In genomic region chr9:10987892-10988291, GRCm38 (mm10) we compare ENCODE assay signal across 23 mouse cellular contexts.
"Had no signal": no experiment of that assay in that cellular context is flagged by ENCODE, and none has a peak within 500 bp of the region (broad histone marks: within the 10 kb centered on the region; RNA-seq: fewer than 3 reads in every experiment).

No protein-coding gene starts in this region.

- H3K27ac ChIP-seq: kidney, postnatal 0 days; layer of hippocampus, adult 2 months; limb, embryonic 10.5 days; limb, embryonic 13.5 days; liver, embryonic 12.5 days; liver, embryonic 15.5 days; midbrain, embryonic 15.5 days; neural tube, embryonic 12.5 days; neural tube, embryonic 15.5 days; stomach, postnatal 0 days had no signal

- H3K4me2 ChIP-seq: limb, embryonic 13.5 days; liver, embryonic 12.5 days; liver, embryonic 15.5 days; midbrain, embryonic 11.5 days; midbrain, embryonic 15.5 days; neural tube, embryonic 12.5 days; neural tube, embryonic 15.5 days had no signal

- DNase-seq: kidney, postnatal 25 days; layer of hippocampus, adult 9-11 months; liver; lung, adult 2 months; lung, postnatal 14 days; lung, postnatal 4 days; right cerebral cortex, adult 18-20 months; right cerebral cortex, postnatal 14 days; right cerebral cortex, postnatal 4 days; thymus, adult 2 months; thymus, postnatal 14 days; thymus, postnatal 4 days had no signal

- H3K9me3 ChIP-seq: limb, embryonic 10.5 days; limb, embryonic 13.5 days; liver, embryonic 12.5 days; liver, embryonic 15.5 days; midbrain, embryonic 15.5 days; neural tube, embryonic 12.5 days; neural tube, embryonic 15.5 days had no signal

- H3K27me3 ChIP-seq: limb, embryonic 13.5 days; liver, embryonic 12.5 days; liver, embryonic 15.5 days; midbrain, embryonic 15.5 days; neural tube, embryonic 12.5 days; neural tube, embryonic 15.5 days had no signal

- H3K36me3 ChIP-seq: limb, embryonic 10.5 days; limb, embryonic 13.5 days; liver, embryonic 12.5 days; liver, embryonic 15.5 days; midbrain, embryonic 15.5 days; neural tube, embryonic 12.5 days; neural tube, embryonic 15.5 days had no signal

- H3K9ac ChIP-seq: limb, embryonic 13.5 days; liver, embryonic 12.5 days; liver, embryonic 15.5 days; midbrain, embryonic 15.5 days; neural tube, embryonic 12.5 days; neural tube, embryonic 15.5 days had no signal

- H3K4me1 ChIP-seq: limb, embryonic 10.5 days; limb, embryonic 13.5 days; liver, embryonic 12.5 days; liver, embryonic 15.5 days; midbrain, embryonic 15.5 days; neural tube, embryonic 12.5 days; neural tube, embryonic 15.5 days had no signal

- ATAC-seq: liver, embryonic 12.5 days; midbrain, embryonic 15.5 days had no signal

- H3K4me3 ChIP-seq: layer of hippocampus, adult 2 months; limb, embryonic 10.5 days; limb, embryonic 13.5 days; liver, embryonic 12.5 days; liver, embryonic 15.5 days; midbrain, embryonic 15.5 days; neural tube, embryonic 12.5 days; neural tube, embryonic 15.5 days had no signal
